18 mouse cellular contexts compared by ENCODE assay signal in genomic region chr14:12406588-12406987, GRCm38 (mm10). TPM values are rescaled to one million over a fixed set of nuclear protein-coding genes. Genes with fewer than 3 reads are reported as not detected.
DNase-seq lines count a peak whose midpoint lies in the region; ATAC-seq and TF ChIP-seq lines count a peak whose summit lies in the region.
"Had no signal": no experiment of that assay in that cellular context is flagged by ENCODE, and none has a peak within 500 bp of the region (broad histone marks: within the 10 kb centered on the region; RNA-seq: fewer than 3 reads in every experiment).

No protein-coding gene starts in this region.

- H3K27me3 ChIP-seq in forebrain, embryonic 15.5 days, result no peaks in the 10 kb centered on the region
- H3K27me3 ChIP-seq in forebrain, embryonic 13.5 days, result peaks cover 28% of the 10 kb centered on the region
- H3K27me3 ChIP-seq: heart, embryonic 15.5 days had no signal

- peak overlapping the region; percentile 54 for H3K27ac ChIP-seq in forebrain, embryonic 15.5 days (replicated peaks)
- H3K27ac ChIP-seq in forebrain, embryonic 13.5 days, result no peak overlapping the region
- peak overlapping the region; percentile 36; the same call in 1 of the 2 replicates for H3K27ac ChIP-seq in left cerebral cortex, adult 2 months
- H3K27ac ChIP-seq: heart, embryonic 15.5 days; hindbrain, embryonic 15.5 days; midbrain, embryonic 12.5 days; neural tube, embryonic 13.5 days had no signal

- intact Hi-C loops in left cerebral cortex, adult 2 months (cut with DNase I), result no loop called here

- no peak for DNase-seq in left cerebral cortex, adult 2 months (ENCODE audit: extremely low spot score in 1 of 2, low spot score in 2 of 2)
- no peak for DNase-seq in left cerebral cortex, adult 11 months (ENCODE audit: low spot score)
- peak; percentile 16 for DNase-seq in adrenal gland, postnatal 25 days
- DNase-seq in cerebellum, adult 9-11 months, result peak; percentile 41
- no peak for DNase-seq in gastrocnemius, adult 18-20 months (ENCODE audit: low spot score)
- DNase-seq: B cell, adult 2 months; liver; thymus, postnatal 14 days had no signal

- H3K4me1 ChIP-seq in forebrain, embryonic 15.5 days, result peaks cover 16% of the 10 kb centered on the region
- peaks cover 20% of the 10 kb centered on the region for H3K4me1 ChIP-seq in forebrain, embryonic 13.5 days
- H3K4me1 ChIP-seq: heart, embryonic 15.5 days; hindbrain, embryonic 15.5 days; midbrain, embryonic 12.5 days; neural tube, embryonic 13.5 days had no signal

- 43% methylated on average over 10 of the region's 10 CpGs for WGBS in forebrain, embryonic 15.5 days
- WGBS in forebrain, embryonic 13.5 days, result 59% methylated on average over 10 of the region's 10 CpGs

- H3K4me3 ChIP-seq in forebrain, embryonic 15.5 days, result no peak overlapping the region
- H3K4me3 ChIP-seq in forebrain, embryonic 13.5 days, result no peak overlapping the region
- H3K4me3 ChIP-seq in left cerebral cortex, adult 2 months, result no peak overlapping the region
- H3K4me3 ChIP-seq: heart, embryonic 15.5 days; hindbrain, embryonic 15.5 days; midbrain, embryonic 12.5 days; neural tube, embryonic 13.5 days had no signal

- H3K9ac ChIP-seq in forebrain, embryonic 15.5 days (replicated peaks), result no peak overlapping the region
- H3K9ac ChIP-seq in forebrain, embryonic 13.5 days, result no peak overlapping the region
- H3K9ac ChIP-seq: heart, embryonic 15.5 days; hindbrain, embryonic 15.5 days; midbrain, embryonic 12.5 days; neural tube, embryonic 13.5 days had no signal

- no peaks in the 10 kb centered on the region for H3K9me3 ChIP-seq in forebrain, embryonic 15.5 days
- no peaks in the 10 kb centered on the region for H3K9me3 ChIP-seq in forebrain, embryonic 13.5 days (replicated peaks)
- H3K9me3 ChIP-seq: heart, embryonic 15.5 days; hindbrain, embryonic 15.5 days; midbrain, embryonic 12.5 days; neural tube, embryonic 13.5 days had no signal

- no peak for TF ChIP-seq CTCF in left cerebral cortex, adult 2 months (IDR thresholded peaks at IDR 0.05)

- peaks cover 7% of the 10 kb centered on the region; the same call in 1 of the 2 replicates for H3K36me3 ChIP-seq in forebrain, embryonic 15.5 days
- H3K36me3 ChIP-seq in forebrain, embryonic 13.5 days (ENCODE audit: poor library complexity, severe bottlenecking), result 0 out of 2 replicates have a peak, but pooled peaks cover 6% of the 10 kb centered on the region
- H3K36me3 ChIP-seq: heart, embryonic 15.5 days had no signal

- no peak overlapping the region for H3K4me2 ChIP-seq in forebrain, embryonic 15.5 days (replicated peaks)
- no peak overlapping the region for H3K4me2 ChIP-seq in forebrain, embryonic 13.5 days
- H3K4me2 ChIP-seq: heart, embryonic 15.5 days; hindbrain, embryonic 15.5 days; midbrain, embryonic 12.5 days; neural tube, embryonic 13.5 days had no signal

- ATAC-seq in forebrain, embryonic 15.5 days (replicated peaks), result no peak
- ATAC-seq in forebrain, embryonic 13.5 days, result no peak
- ATAC-seq in megakaryocyte-erythroid progenitor cell, adult 5-6 weeks (replicated peaks; ENCODE audit: low FRiP score, low TSS enrichment, poor library complexity, severe bottlenecking), result no peak
- ATAC-seq: lung, postnatal 0 days had no signal

RNA-seq across cellular contexts. Expression of gene Fezf2, which starts 58.6 kb away (rescaled TPM):
- polyA plus RNA-seq in forebrain, embryonic 15.5 days (2015; fragmentation: Nextera tagmentation; extraction: Ambion mirVana), result 90.9 and 94.3 TPM in 2 replicates
- polyA plus RNA-seq in forebrain, embryonic 13.5 days (2015; fragmentation: Nextera tagmentation; extraction: Ambion mirVana), result 56.3 and 65.2 TPM in 2 replicates
- 10 to 100 TPM; 28.6 to 33.1 TPM for total RNA-seq in left cerebral cortex, adult 2 months (2021)
- total RNA-seq in adrenal gland, postnatal 25 days (2021), result not detected in 2 replicates
- total RNA-seq in megakaryocyte-erythroid progenitor cell, adult 5-6 weeks (2014; fragmentation: Nextera tagmentation), result not detected in 2 replicates
- total RNA-seq in megakaryocyte-erythroid progenitor cell, adult 5-6 weeks (2017), result not detected in 2 replicates
- not detected for total RNA-seq in gastrocnemius, adult 18-20 months (2021)
- total RNA-seq: ES-E14 had no signal
- polyA plus RNA-seq: gonadal fat pad, adult 2 months; lung, postnatal 0 days; neural tube, embryonic 13.5 days had no signal

Comparison
In these comparisons a context has a peak if more than half of its experiments do, and no peak if none do; other contexts are left out.
1. DNase-seq: peak in adrenal gland, postnatal 25 days (single experiment) and cerebellum, adult 9-11 months (single experiment); none in left cerebral cortex, adult 2 months (0 of 2), left cerebral cortex, adult 11 months (single experiment) and gastrocnemius, adult 18-20 months (single experiment).
2. RNA of gene Fezf2, which starts 58.6 kb away (total RNA-seq): 28.6 to 33.1 TPM in left cerebral cortex, adult 2 months; not detected in adrenal gland, postnatal 25 days, not detected in megakaryocyte-erythroid progenitor cell, adult 5-6 weeks and not detected in gastrocnemius, adult 18-20 months; every median in the first group is over 10 times any median in the second.